Mouse (Mus musculus) A20 (cell line): Measurements from ENCODE around the gene Lrrc2.

ENCODE experiments used
- DNase-seq: peaks from one replicate; pipeline ENCODE4 v3.0.0-alpha.2; 2011; ENCODE audit warnings: low read depth, low spot score

Lrrc2 gene

DNA sequence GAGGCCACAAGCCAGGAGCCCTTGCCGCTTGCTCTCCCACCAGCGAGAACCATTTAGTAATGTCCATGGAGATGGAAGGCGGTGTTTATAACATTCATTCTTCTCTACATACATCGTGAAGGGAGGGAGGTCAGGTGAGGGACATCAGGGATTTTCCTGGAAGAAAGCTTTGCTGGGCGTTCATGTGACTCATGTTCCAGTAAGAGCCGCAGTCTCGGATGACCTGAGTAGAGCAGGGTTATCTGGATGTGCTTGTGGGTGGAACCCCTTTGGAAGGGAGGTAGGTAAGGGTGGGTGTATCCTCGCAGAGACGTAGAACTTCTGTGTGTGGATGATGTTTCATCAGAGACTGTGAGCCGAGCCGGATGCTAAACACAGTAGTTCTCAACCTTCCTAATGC lies at the start of gene Lrrc2:
TSS of gene Lrrc2 (plus strand) at position 149 of the 400 bp plus-strand sequence.
- DNase-seq: no peak

- DNase-seq: no peak
Observed at GRCm38 (mm10) chr9:110902271-110902670, 49.1 kb upstream of the Lrrc2 start.

DNA sequence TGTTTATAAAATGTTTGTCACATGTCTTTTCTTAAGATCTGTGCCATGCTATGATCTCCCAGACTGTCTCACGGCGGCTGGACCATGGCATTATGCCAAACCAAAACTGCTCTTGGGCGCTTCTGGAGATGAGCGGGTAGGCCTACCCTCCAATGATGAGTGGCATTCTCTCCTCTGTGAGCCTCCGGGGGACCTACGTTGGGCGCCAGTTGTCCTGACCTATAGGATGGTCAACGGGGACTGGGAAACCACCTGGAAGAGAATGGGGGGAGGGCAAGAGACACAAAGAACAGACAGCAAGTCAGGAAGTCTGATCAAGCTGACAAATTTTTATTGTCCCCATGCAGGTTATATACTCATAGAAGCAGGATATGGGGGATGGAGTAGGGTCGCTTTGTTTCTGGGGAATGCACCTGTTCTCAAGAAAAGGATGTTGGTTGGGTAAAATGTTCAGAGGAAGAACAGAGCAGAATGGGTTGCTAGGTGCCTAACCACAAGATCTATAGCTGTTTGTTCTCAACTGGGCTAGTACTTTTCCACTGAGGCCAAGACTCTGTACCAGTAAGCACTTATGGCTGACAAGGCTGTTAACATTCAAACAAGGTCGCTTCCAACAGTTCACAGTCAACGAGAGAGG lies 44.0 kb upstream of the Lrrc2 start:
- no peak for DNase-seq

GRCm38 (mm10) chr9:110907838-110908630 lies 43.3 kb upstream of the Lrrc2 start:
- DNase-seq: no peak

GRCm38 (mm10) chr9:110908631-110909016 lies 42.7 kb upstream of the Lrrc2 start:
- no peak for DNase-seq

DNA sequence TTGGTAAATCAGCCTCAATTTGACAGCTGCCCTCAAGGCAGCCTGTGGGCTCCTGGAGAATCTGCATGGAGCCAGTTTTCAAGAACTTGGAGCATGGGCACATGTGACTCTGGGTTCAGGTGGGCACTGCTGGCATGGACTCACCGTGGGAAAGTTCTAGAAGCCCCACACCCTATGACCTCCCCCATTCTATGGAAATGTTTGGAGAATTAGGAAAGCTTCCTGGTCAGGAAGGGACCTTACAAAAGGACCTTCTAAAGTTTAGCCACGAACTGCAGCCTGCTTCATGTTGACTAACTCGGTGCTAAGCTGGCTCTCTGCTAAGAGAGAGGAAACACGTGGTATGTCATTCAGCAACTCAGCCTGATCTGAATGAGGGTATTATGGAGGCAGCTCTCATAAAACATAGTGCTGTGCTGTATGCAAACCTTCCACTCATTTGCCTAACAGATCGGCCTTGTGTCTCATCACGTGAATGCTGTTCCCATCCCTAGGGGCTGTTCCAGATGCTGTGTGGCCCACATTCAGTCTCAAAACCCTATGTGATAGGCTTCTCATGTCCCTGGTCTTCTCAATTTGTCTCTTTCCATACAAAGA lies 41.9 kb upstream of the Lrrc2 start:
- peak; percentile 18 for DNase-seq

GRCm38 (mm10) chr9:110914631-110915236 lies 36.6 kb upstream of the Lrrc2 start:
- no peak for DNase-seq

DNA sequence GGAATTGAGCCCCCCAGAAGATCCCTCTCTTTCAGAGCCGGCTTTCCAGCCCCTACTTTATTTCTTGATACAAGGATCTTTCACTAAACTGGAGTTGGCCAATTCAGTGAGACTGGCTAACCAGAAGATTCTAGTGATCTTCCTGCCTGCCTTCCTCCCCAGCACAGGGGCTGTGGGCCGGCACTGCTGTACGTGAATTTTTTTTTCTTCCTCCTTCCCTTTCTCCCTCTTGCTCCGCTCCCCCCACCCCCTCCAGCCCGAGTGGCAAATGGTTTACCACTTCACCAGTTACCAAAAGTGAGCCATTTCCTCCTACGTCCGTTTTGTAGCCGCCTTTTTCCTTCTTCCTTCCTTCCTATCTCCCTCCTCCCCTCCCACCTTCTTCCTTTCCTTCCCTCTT lies 35.9 kb upstream of the Lrrc2 start:
- DNase-seq: no peak

- no peak for DNase-seq
Observed at GRCm38 (mm10) chr9:110916786-110917185, 34.6 kb upstream of the Lrrc2 start, which contains the start of gene Fam240a. Gene Fam240a, minus strand, starts transcription at chr9:110916861.

GRCm38 (mm10) chr9:110920665-110921419 lies 30.5 kb upstream of the Lrrc2 start:
- no peak for DNase-seq

- DNase-seq: peak; percentile 60
Observed at GRCm38 (mm10) chr9:110922759-110923158, 28.6 kb upstream of the Lrrc2 start.

DNA sequence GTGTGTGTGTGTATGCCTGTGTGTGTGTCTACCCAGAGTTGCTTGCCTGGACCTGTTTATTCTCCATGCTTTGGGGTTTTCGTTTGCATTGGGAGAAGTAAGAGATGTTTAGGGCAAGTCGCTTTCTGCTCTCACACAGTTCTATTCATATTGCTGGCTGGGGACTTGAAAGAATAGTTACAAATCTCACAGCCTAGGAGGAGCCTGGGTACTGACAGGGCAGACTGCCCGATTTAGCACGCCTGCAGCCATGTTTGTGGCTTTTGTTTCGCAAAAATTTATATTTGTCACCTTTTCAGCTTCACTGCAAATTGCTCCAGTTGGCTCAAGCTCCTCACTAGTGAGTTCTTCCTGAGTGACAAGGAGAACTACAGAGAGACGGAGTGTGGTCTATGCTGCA lies 19.8 kb upstream of the Lrrc2 start:
- no peak for DNase-seq

DNA sequence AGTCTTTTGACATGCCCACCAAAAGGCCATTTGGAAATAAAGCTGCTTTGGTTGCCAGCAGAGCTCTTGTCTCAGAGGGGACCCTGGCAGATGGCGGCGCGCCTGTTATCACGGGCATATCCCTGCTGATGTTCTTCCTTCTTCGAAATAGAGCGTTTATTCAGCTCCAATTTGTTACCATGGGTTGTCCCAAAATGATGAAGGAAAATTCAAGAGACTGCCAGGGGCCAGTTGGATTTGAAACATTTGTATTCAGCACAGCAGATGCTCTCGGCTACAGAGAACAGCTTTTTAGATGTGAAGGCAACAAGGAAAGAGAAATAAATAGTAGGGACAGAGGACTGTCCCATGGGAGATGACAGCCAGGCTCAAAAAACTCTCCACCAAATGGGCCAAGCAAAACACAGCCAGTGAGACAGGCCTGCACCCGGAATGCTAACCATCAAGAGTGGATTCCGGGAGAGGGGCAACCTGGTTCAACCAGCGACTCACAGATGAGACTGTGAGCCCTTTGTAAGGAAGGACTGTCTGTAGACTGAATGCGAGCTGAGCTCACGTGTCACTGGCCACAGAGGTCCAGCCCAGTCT lies 17.4 kb upstream of the Lrrc2 start:
- no peak for DNase-seq

- no peak for DNase-seq
Observed at GRCm38 (mm10) chr9:110935941-110936340, 15.4 kb upstream of the Lrrc2 start.

DNA sequence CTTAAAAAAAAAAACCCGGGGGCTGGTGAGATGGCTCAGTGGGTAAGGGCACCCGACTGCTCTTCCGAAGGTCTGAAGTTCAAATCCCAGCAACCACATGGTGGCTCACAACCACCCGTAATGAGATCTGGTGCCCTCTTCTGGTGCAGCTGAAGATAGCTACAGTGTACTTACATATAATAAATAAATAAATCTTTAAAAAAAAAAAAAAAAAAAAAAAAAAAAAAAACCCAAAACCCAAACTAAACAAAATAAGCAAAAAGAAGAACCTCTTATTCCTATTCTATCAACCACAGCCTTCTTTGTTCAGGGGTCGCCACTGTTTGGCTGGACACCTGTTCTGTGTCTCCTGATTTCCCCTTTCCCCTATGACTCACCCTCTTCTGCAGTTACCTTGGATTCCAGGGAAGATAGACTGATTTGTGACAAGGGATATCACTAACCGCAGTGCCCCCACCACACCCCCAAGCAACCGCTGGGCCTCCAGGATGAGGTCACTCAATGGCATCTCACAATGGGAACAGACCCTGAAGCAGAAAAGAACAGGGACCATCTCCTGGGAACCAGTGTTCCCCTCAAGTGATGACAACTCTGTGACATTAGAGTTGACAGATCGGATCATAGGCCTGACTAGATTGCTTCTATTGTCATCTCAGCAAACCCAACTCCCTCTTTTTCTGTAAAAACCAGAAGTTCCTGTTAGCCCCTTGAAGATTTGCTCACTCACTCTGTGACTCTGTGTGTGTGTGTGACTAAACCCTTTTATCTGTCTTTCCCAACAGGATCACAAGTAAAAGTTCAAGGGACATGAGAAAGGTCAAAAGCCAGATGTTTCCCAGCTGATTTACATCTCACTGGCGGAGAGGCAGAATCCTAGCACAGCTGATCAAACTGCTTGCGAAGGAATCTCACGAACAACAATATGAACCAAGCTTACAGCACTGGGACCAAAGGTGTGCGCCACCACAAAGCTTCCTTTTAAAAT lies 13.5 kb upstream of the Lrrc2 start:
- no peak for DNase-seq

DNA sequence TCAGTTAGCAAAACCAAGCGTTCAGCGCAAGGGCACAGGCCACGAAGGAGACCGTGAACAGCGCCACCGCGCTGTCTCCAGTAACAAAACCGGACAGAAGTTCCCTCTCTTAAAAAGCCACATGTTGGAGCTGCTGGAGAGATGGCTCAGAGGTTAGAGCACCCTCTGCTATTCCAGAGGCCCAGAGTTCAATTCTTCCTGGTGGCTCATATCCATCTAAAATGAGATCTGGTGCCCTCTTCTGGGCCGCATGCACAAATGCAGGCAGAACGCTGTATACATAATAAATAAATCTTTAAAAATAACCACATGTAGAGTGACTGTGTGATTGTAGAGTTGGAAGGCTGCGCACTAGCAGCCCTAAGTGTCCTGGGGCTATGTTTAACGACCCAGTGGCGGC lies 7.1 kb upstream of the Lrrc2 start:
- DNase-seq: peak; percentile 38

DNA sequence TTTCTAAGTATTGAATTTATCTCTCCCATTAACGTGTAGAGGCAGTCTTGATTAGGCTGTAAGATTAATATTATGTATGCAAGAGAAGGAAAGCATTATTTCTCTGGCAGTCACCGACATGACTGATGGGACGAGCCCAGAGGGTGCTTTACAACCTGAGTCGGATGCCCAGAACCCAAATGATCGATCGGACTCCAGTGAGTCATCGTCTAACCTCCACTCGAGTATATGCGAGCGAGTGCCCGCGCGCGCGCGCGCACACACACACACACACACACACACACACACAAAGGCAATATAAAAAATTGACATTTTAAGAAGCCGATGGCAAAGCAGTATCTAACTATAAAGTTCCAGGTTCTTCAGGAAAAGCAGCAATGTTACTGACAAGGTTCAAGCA lies 6.0 kb upstream of the Lrrc2 start:
- no peak for DNase-seq

DNA sequence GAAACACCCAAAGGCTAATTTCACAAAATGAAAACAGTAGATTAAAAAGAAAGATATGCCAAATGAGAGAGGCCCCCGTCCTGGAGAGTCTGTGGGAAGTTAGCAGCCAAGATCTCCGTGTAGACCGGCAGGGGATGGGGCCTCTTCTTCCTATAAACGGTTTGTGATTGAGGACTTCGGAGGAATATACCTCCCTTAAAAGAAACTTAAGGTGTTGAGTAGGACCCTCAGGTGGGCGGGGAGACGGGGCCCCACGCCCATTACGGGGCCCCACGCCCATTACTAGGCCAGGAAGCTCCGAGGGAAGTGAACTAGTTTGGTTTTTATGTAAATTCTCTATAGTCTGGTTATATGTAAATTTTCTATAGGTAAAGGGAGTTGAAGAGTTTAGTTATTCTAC lies 5.4 kb upstream of the Lrrc2 start, which contains the start of gene Tdgf1:
TSS of gene Tdgf1 (minus strand) at position 233 of the 400 bp plus-strand sequence.
- no peak for DNase-seq

DNA sequence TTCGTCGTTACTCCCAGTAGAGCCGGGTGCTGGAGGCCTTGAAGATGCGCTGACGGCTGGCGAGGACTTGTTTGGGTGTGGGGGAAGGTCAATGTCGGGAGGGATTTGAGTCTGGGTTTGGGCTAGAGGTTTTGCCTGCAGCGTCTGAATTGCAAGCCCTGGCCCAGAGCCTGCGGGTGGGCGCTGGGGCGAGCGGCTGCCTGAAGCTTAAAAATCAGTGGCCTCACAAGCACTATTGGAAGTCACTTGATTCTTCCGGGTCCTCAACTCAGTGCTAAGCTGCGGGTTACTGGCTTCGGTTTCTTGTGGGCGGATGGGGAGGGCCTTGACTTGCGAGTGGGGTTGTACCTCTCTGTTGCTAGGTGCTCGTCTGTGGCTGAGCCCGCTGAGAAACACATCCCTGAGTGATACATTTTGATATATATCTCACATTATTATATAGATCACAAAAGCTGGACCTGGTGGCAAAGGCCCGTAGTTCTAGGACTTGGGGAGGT lies 4.7 kb upstream of the Lrrc2 start:
- DNase-seq: no peak

GRCm38 (mm10) chr9:110947261-110947661 lies 4.1 kb upstream of the Lrrc2 start:
- no peak for DNase-seq
